Mouse (Mus musculus) embryo, embryonic 9.5 days (tissue): ENCODE measurements around the gene Gm3138.
"Not testable (repeated sequence)": the region's sequence is repeated elsewhere in the genome, so short reads cannot be mapped to it uniquely, and the experiment has no call there.

Experiments
- DNase-seq: peaks from one replicate; pipeline ENCODE4 v3.0.0-alpha.2; 2017; ENCODE audit errors: extremely low spot score

Gm3138 gene

DNA sequence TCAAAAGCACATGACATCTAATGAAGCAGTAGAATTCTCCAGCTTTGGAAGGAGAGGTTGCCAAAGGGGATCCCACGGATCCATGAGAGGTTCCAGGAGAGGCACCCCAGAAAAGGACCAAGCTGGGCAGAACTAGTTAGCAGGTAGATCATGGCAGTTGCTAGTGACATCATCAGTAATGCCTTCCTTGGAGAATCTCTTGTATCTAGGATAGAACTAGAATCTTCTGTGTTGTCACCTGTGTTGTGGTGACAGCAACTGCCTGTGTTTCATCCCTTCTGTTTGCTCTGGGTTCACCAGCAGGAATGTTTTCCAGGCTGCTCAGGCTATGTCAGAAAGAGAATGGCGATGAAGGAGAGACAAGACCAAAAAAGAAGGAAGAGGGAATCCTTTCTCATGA is at the start of gene Gm3138:
Gene Gm3138, plus strand, starts transcription at position 301 of the 400 bp plus-strand sequence.
- DNase-seq = not testable (repeated sequence)

DNA sequence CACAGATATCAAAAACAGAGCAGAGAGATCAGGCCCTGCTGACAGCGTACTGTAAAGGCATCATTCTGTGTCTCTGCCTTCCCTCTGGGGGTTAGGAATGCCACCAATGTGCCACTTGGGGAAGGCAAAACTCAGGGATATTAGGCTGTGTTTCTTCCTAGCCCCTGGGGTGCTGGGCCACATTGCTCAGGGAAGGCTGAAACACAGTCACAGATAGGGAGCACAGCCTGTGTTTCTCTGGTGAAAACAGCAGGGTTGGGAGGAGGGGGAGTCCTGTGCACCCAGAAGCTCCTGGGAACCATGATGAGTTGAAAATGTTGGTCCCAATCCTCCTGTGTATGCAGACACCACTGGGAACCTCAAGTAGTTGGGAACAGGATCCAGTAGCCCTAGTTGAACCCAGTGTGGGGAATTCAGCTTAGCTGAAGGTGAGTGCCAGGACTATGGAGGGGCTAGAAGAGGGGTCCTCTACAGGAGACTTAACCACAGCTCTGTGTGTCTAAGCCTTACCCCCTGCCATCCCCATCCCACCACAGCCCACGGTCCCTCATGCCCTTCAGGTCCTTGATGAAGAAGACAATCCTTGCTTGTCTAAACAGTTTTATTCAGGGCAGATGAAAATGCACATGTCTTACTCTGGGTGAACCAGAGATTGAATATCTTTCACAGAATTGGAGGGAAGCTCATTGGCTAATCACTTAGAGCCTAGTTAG is 20.0 kb downstream of the Gm3138 start:
- DNase-seq = not testable (repeated sequence)

DNA sequence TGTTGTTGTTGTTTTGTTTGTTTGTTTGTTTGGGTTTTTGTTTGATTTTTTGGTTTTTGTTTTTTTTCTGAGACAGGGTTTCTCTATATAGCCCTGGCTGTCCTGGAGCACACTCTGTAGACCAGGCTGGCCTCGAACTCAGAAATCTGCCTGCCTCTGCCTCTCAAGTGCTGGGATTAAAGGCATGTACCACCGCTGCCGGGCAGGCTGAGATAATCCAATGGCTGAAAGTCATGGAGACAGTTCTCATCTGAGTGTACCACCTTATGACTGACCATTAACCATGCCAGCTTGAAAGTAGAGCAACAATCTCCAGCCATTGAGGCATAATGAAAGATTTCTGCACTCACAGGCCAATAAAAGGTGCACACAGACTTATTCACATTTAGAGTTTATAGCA is 30.4 kb downstream of the Gm3138 start:
- DNase-seq = not testable (repeated sequence)
